In genomic region chr8:101628816-101629215, GRCm38 (mm10) we compare ENCODE assay signal across 10 mouse cellular contexts.
A peak's percentile ranks its signal among the peaks of the same experiment; 100 is the strongest.
DNase-seq lines count a peak whose midpoint lies in the region; ATAC-seq and TF ChIP-seq lines count a peak whose summit lies in the region.
"Had no signal": no experiment of that assay in that cellular context is flagged by ENCODE, and none has a peak within 500 bp of the region (broad histone marks: within the 10 kb centered on the region; RNA-seq: fewer than 3 reads in every experiment).

No protein-coding gene starts in this region.

- no peak overlapping the region for H3K9ac ChIP-seq in heart, postnatal 0 days (replicated peaks; ENCODE audit: low read depth, low read length)
- no peak overlapping the region for H3K9ac ChIP-seq in lung, embryonic 14.5 days
- no peak overlapping the region for H3K9ac ChIP-seq in limb, embryonic 11.5 days (ENCODE audit: low read length)
- H3K9ac ChIP-seq: limb, embryonic 15.5 days had no signal

- peak; percentile 60 for DNase-seq in heart, postnatal 0 days (ENCODE audit: low spot score)
- no peak for DNase-seq in heart, adult 11 months
- DNase-seq in lung, embryonic 14.5 days, result peak; percentile 67
- DNase-seq in lung, postnatal 36 days, result no peak
- DNase-seq in ZHBTc4 (ENCODE audit: low read depth, low spot score), result peak; percentile 26
- peak; percentile 28 for DNase-seq in limb, embryonic 11.5 days (ENCODE audit: low spot score)
- no peak for DNase-seq in cerebellum, adult 11 months
- DNase-seq in left cerebral cortex, adult 11 months (ENCODE audit: low spot score), result no peak
- DNase-seq: cerebellum, adult 11-12 months had no signal

- no peak overlapping the region for H3K4me2 ChIP-seq in heart, postnatal 0 days (ENCODE audit: low read depth, low read length)
- H3K4me2 ChIP-seq in lung, embryonic 14.5 days, result no peak overlapping the region
- H3K4me2 ChIP-seq in limb, embryonic 11.5 days (ENCODE audit: low read depth, severe bottlenecking), result no peak overlapping the region
- H3K4me2 ChIP-seq: limb, embryonic 15.5 days had no signal

- no peak for ATAC-seq in heart, postnatal 0 days (ENCODE audit: insufficient read depth, low read depth)
- ATAC-seq in lung, embryonic 14.5 days (ENCODE audit: insufficient read depth), result no peak
- 0 out of 2 replicates have a peak, but pooled peaks have one; percentile 44 for ATAC-seq in limb, embryonic 11.5 days (ENCODE audit: insufficient number of reproducible peaks, low FRiP score, low TSS enrichment, low read depth)

- no peaks in the 10 kb centered on the region for H3K4me1 ChIP-seq in heart, postnatal 0 days (ENCODE audit: control insufficient read depth, insufficient read depth)
- no peaks in the 10 kb centered on the region for H3K4me1 ChIP-seq in lung, embryonic 14.5 days (ENCODE audit: insufficient read depth)
- H3K4me1 ChIP-seq in limb, embryonic 11.5 days (ENCODE audit: control insufficient read depth, insufficient read depth, low read length), result no peaks in the 10 kb centered on the region
- H3K4me1 ChIP-seq: limb, embryonic 15.5 days had no signal

- no peak overlapping the region for H3K27ac ChIP-seq in heart, postnatal 0 days (ENCODE audit: low read depth)
- no peak overlapping the region for H3K27ac ChIP-seq in lung, embryonic 14.5 days (ENCODE audit: low read depth)
- H3K27ac ChIP-seq in limb, embryonic 11.5 days (replicated peaks; ENCODE audit: low read depth, low read length), result no peak overlapping the region
- H3K27ac ChIP-seq: limb, embryonic 15.5 days had no signal

- no peaks in the 10 kb centered on the region for H3K36me3 ChIP-seq in heart, postnatal 0 days (replicated peaks; ENCODE audit: control insufficient read depth, insufficient read depth, low read length)
- no peaks in the 10 kb centered on the region for H3K36me3 ChIP-seq in lung, embryonic 14.5 days (ENCODE audit: insufficient read depth)
- no peaks in the 10 kb centered on the region for H3K36me3 ChIP-seq in limb, embryonic 11.5 days (ENCODE audit: control insufficient read depth, insufficient read depth, low read length)
- H3K36me3 ChIP-seq: limb, embryonic 15.5 days had no signal

- no peaks in the 10 kb centered on the region for H3K9me3 ChIP-seq in heart, postnatal 0 days (replicated peaks; ENCODE audit: control insufficient read depth, low read length)
- no peaks in the 10 kb centered on the region for H3K9me3 ChIP-seq in lung, embryonic 14.5 days (ENCODE audit: low read depth, low read length)
- H3K9me3 ChIP-seq in limb, embryonic 11.5 days (ENCODE audit: control insufficient read depth, low read length), result no peaks in the 10 kb centered on the region
- H3K9me3 ChIP-seq: limb, embryonic 15.5 days had no signal

- 13% methylated on average over 1 of the region's 1 CpGs for WGBS in heart, postnatal 0 days
- 20% methylated on average over 1 of the region's 1 CpGs for WGBS in lung, embryonic 14.5 days
- WGBS in limb, embryonic 11.5 days, result 44% methylated on average over 1 of the region's 1 CpGs

- no peaks in the 10 kb centered on the region for H3K27me3 ChIP-seq in heart, postnatal 0 days (ENCODE audit: control insufficient read depth, insufficient read depth, low read length)
- H3K27me3 ChIP-seq in lung, embryonic 14.5 days (ENCODE audit: insufficient read depth, low read length), result no peaks in the 10 kb centered on the region
- no peaks in the 10 kb centered on the region for H3K27me3 ChIP-seq in limb, embryonic 11.5 days (ENCODE audit: control insufficient read depth, insufficient read depth, low read length)
- H3K27me3 ChIP-seq: limb, embryonic 15.5 days had no signal

- TF ChIP-seq CTCF in heart, postnatal 0 days (IDR thresholded peaks at IDR 0.05; ENCODE audit: low read depth), result peak; percentile 69
- peak; percentile 60 for TF ChIP-seq CTCF in lung, embryonic 14.5 days (IDR thresholded peaks at IDR 0.05; ENCODE audit: low read depth)

- H3K4me3 ChIP-seq in heart, postnatal 0 days (ENCODE audit: low read depth, low read length), result no peak overlapping the region
- H3K4me3 ChIP-seq in lung, embryonic 14.5 days (ENCODE audit: low read depth, low read length), result no peak overlapping the region
- no peak overlapping the region for H3K4me3 ChIP-seq in limb, embryonic 11.5 days (ENCODE audit: low read depth, low read length)
- H3K4me3 ChIP-seq: limb, embryonic 15.5 days had no signal

- TF ChIP-seq EP300 in heart, postnatal 0 days (IDR thresholded peaks at IDR 0.05; ENCODE audit: low read depth), result no peak

Comparison
In these comparisons a context has a peak if more than half of its experiments do, and no peak if none do; other contexts are left out.
1. DNase-seq: peak in heart, postnatal 0 days (single experiment), lung, embryonic 14.5 days (single experiment), ZHBTc4 (single experiment) and limb, embryonic 11.5 days (single experiment); none in heart, adult 11 months (single experiment), lung, postnatal 36 days (single experiment), cerebellum, adult 11 months (single experiment) and left cerebral cortex, adult 11 months (single experiment).